Mouse (Mus musculus): ENCODE data around the gene Krt15.

Krt15 gene

GRCm38 (mm10) chr11:100135731-100136130 lies at the start of gene Krt15:
TSS of gene Krt15 (minus strand) at chr11:100135928.
- in situ Hi-C loops (cut with MseI, MboI) = no loop called here

- in situ Hi-C loops (cut with MseI, MboI) = no loop called here
Observed at GRCm38 (mm10) chr11:100181725-100182124, 46.0 kb upstream of the Krt15 start.

- in situ Hi-C loops (cut with MseI, MboI) = loop anchor here in 1 of 2 experiments (10.0 kb wide), 1 partner anchor 106 kb away; no protein-coding TSS in a partner anchor
Observed at GRCm38 (mm10) chr11:100179260-100179659, 43.5 kb upstream of the Krt15 start.

- in situ Hi-C loops (cut with MseI, MboI) = loop anchor here in 1 of 2 experiments (10.0 kb wide), 1 partner anchor 106 kb away; no protein-coding TSS in a partner anchor
Observed at GRCm38 (mm10) chr11:100178307-100178706, 42.6 kb upstream of the Krt15 start.

GRCm38 (mm10) chr11:100176791-100177190 lies 41.1 kb upstream of the Krt15 start:
- in situ Hi-C loops (cut with MseI, MboI) = loop anchor here in 1 of 2 experiments (10.0 kb wide), 1 partner anchor 108 kb away; no protein-coding TSS in a partner anchor

- in situ Hi-C loops (cut with MseI, MboI) = loop anchor here (5.0 kb wide), 2 partner anchors 102 to 112 kb away; no protein-coding TSS in a partner anchor
Observed at GRCm38 (mm10) chr11:100168765-100169762, 33.3 kb upstream of the Krt15 start.

GRCm38 (mm10) chr11:100168071-100168470 lies 32.3 kb upstream of the Krt15 start:
- in situ Hi-C loops (cut with MseI, MboI) = loop anchor here (5.0 kb wide), 2 partner anchors 101 to 111 kb away; no protein-coding TSS in a partner anchor

GRCm38 (mm10) chr11:100164392-100164791 lies 28.7 kb upstream of the Krt15 start:
- in situ Hi-C loops (cut with MseI, MboI) = no loop called here

GRCm38 (mm10) chr11:100157908-100158477 lies 22.3 kb upstream of the Krt15 start:
- in situ Hi-C loops (cut with MseI, MboI) = no loop called here

- in situ Hi-C loops (cut with MseI, MboI) = no loop called here
Observed at GRCm38 (mm10) chr11:100157331-100157730, 21.6 kb upstream of the Krt15 start.

GRCm38 (mm10) chr11:100155497-100156255 lies 19.9 kb upstream of the Krt15 start:
- in situ Hi-C loops (cut with MseI, MboI) = no loop called here

- in situ Hi-C loops (cut with MseI, MboI) = no loop called here
Observed at GRCm38 (mm10) chr11:100148615-100149330, 13.0 kb upstream of the Krt15 start, which contains the start of gene Krt19. TSS of gene Krt19 (minus strand) at chr11:100148665.

GRCm38 (mm10) chr11:100147566-100148353 lies 12.0 kb upstream of the Krt15 start:
- in situ Hi-C loops (cut with MseI, MboI) = no loop called here

GRCm38 (mm10) chr11:100145858-100146560 lies 10.3 kb upstream of the Krt15 start:
- in situ Hi-C loops (cut with MseI, MboI) = no loop called here

GRCm38 (mm10) chr11:100145104-100145503 lies 9.4 kb upstream of the Krt15 start:
- in situ Hi-C loops (cut with MseI, MboI) = no loop called here

GRCm38 (mm10) chr11:100140966-100141365 lies 5.2 kb upstream of the Krt15 start:
- in situ Hi-C loops (cut with MseI, MboI) = no loop called here

GRCm38 (mm10) chr11:100139391-100139790 lies 3.7 kb upstream of the Krt15 start:
- in situ Hi-C loops (cut with MseI, MboI) = no loop called here

GRCm38 (mm10) chr11:100138809-100139208 lies 3.1 kb upstream of the Krt15 start:
- in situ Hi-C loops (cut with MseI, MboI) = no loop called here

GRCm38 (mm10) chr11:100137693-100138092 lies 2.0 kb upstream of the Krt15 start:
- in situ Hi-C loops (cut with MseI, MboI) = no loop called here

Measured in mouse trophoblast stem cell (cell line).